Mouse (Mus musculus) c-Kit-negative CD71-positive TER-119-positive erythroid progenitor cells, embryonic 14.5 days (primary cell): Measurements from ENCODE around the gene Ang5.
"Not testable (repeated sequence)": the region's sequence is repeated elsewhere in the genome, so short reads cannot be mapped to it uniquely, and the experiment has no call there.

Source experiments
- DNase-seq: peaks from one replicate; pipeline ENCODE4 v3.0.0-alpha.2; 2013; ENCODE audit warnings: low read depth, low spot score

Gene Ang5

DNA sequence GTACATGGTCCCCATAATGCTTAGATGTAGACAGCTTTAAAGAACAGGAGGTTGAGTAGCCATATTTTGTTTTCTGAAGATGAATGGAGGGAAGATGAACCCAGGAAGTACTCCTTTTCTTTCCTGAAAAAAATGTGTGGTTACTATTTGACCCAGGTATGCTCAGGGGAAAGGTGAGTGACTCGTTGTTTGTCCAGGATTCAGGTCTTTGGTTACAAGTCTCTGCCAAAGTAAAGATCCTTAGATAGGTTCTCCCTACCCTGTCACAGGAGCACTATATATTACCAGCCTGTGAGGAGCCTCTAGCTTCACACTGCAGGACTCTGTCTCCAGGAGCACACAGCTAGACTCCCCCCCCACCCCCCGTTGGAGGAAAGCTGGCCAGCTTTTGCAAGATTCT is at the start of gene Ang5:
Ang5 (plus strand) TSS at position 301 of the 400 bp plus-strand sequence.
- DNase-seq, result not testable (repeated sequence)

- DNase-seq, result not testable (repeated sequence)
Observed at GRCm38 (mm10) chr14:43918214-43918613, 38.7 kb upstream of the Ang5 start.

- not testable (repeated sequence) for DNase-seq
Observed at GRCm38 (mm10) chr14:43923459-43923858, 33.4 kb upstream of the Ang5 start, which contains the start of gene Ear10. Ear10 (minus strand) TSS chr14:43923559.

DNA sequence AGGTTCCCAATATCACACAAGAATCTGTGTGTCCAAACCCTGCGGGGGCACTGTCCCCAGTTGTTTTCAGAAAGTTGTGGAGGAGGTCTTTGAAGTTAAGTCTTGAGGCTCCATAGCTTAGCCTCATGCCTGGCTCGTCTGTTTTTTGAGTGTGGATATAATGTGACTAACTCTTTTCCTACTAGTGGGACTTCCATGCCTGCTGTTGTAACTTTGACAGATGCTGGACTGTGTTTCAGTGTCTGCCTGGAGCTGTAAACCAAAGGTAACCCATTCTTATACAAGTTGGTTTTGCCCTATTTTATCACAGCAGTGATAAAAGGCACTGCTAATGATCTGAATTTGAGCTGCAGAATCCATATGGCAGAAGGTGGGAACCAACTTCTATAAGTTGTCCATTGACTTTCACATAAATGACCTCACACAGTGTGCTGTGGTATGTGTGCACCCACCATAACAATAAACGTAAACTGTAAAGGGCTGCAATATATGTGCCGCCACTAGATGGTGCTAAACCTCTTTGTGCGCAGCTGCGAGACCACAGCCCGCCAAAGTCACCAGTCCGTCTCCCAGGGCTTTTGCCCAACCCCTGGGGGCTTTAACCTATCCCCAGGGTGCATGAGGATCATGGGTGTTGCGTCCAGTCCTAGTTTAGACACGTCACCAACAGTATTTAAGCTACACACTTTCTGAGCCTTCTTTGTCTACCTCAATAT is 32.0 kb upstream of the Ang5 start, which contains the start of gene Gm8113:
Gm8113 (plus strand) TSS at position 703 of the 716 bp plus-strand sequence.
- not testable (repeated sequence) for DNase-seq

GRCm38 (mm10) chr14:43925404-43925950 is 31.4 kb upstream of the Ang5 start:
- DNase-seq, result not testable (repeated sequence)

DNA sequence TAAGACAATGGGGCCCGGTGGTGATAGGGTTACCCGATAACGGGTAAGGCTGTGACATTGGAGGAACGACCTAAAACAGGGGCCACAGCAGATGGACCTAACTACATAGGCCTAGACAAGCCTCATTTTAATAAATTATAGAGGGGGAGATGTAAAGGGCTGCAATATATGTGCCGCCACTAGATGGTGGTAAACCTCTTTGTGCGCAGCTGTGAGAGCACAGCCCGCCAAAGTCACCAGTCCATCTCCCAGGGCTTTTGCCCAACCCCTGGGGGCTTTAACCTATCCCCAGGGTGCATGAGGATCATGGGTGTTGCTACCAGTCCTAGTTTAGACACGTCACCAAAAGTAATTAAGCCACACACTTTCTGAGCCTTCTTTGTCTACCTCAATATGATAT is 23.9 kb upstream of the Ang5 start:
- not testable (repeated sequence) for DNase-seq

- DNase-seq, result not testable (repeated sequence)
Observed at GRCm38 (mm10) chr14:43933399-43933798, 23.5 kb upstream of the Ang5 start.

DNA sequence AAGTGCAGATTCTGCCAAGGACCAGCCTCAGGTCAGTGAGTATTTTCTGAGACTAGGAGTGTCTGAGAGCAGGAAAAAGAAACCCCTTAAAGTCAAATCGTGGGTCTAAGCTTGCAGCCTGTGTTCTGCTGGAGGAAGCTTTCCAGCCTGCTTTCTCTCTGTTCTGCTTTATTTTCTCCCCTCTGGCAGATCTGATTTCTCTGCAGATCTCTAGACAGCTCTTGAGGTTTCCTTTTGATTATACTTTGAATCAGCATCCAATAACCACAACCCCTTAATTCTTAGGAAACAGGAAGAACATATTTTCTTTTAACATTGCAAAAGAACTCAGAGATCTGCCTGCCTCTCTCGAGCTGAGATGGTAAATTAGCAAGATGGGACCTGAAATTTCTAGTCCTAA is 3.5 kb upstream of the Ang5 start:
- DNase-seq, result not testable (repeated sequence)

GRCm38 (mm10) chr14:43955074-43955473 is 1.8 kb upstream of the Ang5 start:
- DNase-seq, result not testable (repeated sequence)

- no peak for DNase-seq
Observed at GRCm38 (mm10) chr14:43983454-43983853, 26.6 kb downstream of the Ang5 start.

DNA sequence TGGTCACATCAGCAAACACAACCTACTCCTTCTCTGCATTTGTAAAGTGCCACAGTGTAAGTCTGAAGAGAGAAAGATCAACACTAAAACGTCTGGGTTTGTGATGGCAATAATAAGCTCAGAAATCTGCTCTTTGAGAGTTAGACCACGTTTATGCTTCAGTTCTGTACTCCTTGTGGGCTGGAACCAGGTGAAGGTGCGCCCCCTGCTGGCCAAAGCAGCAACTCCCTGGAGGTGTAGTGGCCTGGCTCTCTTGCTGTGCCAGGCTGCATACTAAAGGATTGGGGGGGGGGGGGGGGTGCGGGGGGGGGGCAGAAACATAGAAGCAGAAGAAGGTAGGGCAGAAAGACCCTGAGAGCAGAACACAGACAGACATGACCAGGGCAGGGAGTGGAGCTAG is 27.0 kb downstream of the Ang5 start:
- DNase-seq, result peak; percentile 3

GRCm38 (mm10) chr14:43986147-43986546 is 29.3 kb downstream of the Ang5 start:
- no peak for DNase-seq

GRCm38 (mm10) chr14:43987404-43987803 is 30.5 kb downstream of the Ang5 start:
- DNase-seq, result peak; percentile 40

GRCm38 (mm10) chr14:43998455-43999000 is 41.7 kb downstream of the Ang5 start:
- not testable (repeated sequence) for DNase-seq

DNA sequence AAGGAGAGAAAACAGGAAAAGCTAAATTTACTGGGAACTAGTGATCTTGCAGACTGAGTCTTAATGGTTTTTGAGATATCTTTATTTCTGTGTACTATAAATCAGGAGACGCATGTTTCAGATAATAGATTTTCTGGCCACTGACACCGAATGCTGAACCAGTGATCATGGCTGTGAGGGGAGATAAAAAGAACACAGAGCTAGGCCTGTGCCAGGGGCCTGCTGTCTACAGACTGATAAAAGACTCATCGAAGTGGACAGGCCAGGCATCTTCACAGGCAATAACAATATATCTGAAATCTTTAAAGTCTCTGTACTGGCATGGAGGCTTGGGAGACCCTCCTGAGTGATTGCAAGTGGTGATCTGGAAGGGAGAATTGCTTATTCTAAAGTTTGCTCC is 44.7 kb downstream of the Ang5 start:
- no peak for DNase-seq

- no peak for DNase-seq
Observed at GRCm38 (mm10) chr14:44002169-44002568, 45.3 kb downstream of the Ang5 start, which contains the start of gene Ang6. Ang6 (minus strand) TSS chr14:44002269.

DNA sequence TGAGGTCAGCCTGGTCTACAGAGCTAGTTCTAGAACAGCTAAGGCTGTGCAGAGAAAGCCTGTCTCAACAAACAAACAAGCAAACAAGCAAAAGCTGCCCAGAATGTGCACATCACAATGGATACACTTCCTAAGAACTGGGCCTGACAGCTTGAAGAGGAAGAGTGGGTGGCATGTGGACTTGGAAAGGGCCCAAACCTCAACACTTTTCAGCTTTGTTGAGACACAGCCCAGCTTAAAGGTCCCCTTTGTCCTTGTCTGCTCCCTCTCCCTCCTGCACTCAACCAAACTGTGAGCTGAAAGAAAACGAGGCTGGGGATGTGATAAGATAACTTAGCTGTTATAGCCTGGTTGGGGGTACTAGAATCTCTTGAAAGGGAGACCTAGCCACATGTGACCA is 51.2 kb downstream of the Ang5 start:
- DNase-seq, result not testable (repeated sequence)

DNA sequence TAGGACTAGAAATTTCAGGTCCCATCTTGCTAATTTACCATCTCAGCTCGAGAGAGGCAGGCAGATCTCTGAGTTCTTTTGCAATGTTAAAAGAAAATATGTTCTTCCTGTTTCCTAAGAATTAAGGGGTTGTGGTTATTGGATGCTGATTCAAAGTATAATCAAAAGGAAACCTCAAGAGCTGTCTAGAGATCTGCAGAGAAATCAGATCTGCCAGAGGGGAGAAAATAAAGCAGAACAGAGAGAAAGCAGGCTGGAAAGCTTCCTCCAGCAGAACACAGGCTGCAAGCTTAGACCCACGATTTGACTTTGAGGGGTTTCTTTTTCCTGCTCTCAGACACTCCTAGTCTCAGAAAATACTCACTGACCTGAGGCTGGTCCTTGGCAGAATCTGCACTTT is 52.8 kb downstream of the Ang5 start:
- DNase-seq, result not testable (repeated sequence)
